Mouse (Mus musculus) cerebellum, postnatal 14 days (tissue): ENCODE data around the gene Rasl11a.
A peak's percentile ranks its signal among the peaks of the same experiment; 100 is the strongest.
"Not testable (repeated sequence)": the region's sequence is repeated elsewhere in the genome, so short reads cannot be mapped to it uniquely, and the experiment has no call there.

Experiments used
- DNase-seq, 2 experiments: peaks; one replicate each; pipeline ENCODE4 v3.0.0; 2021; ENCODE audit warnings: mixed read lengths in 2 of 2

Gene Rasl11a

GRCm38 (mm10) chr5:146893478-146894182 lies 48.8 kb downstream of the Rasl11a start:
- DNase-seq, result peak in 1 of 2 experiments; percentile 40

- not testable (repeated sequence) for DNase-seq
Observed at GRCm38 (mm10) chr5:146895667-146896066, 50.8 kb downstream of the Rasl11a start.

DNA sequence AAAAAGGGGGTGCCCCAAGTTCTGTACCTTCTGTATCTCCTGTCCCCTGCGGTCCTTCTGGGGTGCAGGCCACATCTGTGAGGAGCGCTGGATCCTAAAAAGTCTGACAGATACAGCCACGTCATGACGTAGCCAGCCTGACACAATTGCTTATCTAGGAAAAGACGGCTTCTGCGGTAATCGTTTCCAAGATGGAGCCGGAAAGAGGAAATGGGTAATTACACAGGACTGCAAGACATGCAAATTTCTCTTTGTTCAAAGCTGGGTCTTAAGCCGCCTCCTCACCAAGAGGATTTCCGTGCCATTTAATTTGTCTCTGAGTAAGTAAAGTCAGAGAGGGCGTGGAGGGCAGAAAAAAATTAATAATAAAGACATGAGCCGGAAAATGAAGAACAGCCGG lies 52.1 kb downstream of the Rasl11a start:
- DNase-seq, result no peak
